Mouse (Mus musculus): ENCODE results near the gene Amotl1.

The Amotl1 gene

DNA sequence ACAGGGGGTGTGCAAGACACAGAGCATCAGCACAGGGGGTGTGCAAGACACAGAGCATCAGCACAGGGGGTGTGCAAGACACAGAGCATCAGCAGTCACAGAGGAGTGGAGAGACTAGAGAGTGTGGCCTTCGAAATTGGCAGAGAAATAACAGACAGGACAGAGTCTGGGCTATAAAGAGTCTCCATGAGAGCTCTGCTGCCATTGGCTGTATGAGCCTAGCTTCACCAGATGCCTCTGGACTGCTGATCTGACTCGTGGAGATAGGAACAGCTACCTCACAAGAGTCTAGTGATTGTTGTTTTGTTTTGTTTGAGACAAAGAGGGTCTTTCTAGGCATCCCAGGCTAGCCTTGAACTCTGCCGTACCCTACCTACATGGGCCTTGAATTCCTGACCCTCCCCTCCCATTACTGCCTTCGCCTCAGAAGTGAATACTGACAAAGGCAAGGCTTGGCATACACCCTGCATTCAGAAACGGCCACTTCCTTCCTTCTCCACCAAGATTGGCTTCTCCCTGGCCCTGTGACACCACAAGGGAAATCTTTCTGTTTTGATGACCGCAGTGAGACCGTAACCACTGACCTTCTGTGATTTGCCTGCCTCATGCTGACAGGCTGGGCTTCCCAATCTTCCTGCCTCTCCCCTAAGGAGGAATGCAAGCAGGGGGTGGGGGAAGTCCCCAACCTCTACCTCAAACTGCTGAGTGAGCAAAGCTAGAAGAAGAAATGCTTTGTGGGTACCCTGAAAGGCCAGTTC, 3.4 kb downstream of the Amotl1 start:
- no peak for DNase-seq

DNA sequence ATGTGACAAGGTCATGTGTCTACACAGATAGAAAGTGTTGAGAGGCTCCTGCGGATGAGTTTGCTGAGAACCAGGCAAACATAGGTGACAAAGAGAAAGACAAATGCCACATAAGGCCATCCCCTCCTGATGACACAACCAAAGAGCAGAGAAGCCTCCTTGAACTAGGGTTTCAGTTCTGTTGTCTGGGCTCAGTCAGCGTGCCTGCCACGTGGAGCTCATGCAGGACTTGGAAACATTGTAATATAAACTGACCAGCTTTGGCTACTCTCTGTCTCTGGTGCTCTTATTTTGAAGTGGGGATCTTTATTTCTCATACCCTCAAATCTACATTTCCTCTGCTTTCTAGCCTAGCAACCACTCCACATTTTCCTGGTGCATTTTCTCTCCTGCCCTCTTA, 8.6 kb downstream of the Amotl1 start:
- no peak for DNase-seq

DNA sequence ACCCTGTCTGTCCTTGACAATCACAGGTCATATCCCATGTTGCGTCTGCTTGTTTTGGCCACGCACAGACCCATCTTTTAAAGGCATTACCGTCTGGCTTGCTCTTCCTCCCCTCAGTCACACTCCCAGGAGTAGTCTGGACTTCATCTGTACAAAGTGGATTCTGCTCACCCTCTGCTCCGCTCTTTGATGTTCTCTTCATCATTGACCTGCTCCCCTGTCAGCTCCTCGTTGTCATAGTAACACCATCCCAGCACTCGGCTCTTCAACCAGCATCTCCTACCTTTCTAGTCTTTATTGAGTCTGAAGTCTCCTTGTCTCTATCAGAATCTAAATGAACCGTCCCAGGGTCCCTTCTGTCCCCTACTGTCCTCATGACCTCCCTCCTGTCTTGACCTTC, 9.3 kb downstream of the Amotl1 start:
- DNase-seq = no peak

DNA sequence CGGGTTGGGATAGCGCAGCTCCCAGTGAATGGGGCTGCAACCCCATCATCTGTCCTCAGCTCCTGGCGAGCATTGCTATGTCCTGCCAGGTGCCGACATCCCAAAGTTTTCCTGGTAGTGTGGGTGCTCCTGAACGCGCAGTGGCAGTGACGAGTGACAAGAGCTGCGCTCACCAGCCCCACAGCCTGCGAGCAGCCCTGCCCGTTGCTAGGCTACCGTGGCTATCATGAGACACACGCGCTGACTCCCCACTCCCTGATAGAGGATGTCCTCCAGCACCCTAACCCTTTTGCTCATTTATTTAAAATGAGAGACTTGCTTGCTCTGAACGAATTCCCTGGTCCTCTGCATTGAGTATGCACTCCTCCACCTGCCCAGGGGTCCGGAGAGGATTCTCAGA, 10.7 kb downstream of the Amotl1 start:
- peak; percentile 57 for DNase-seq

DNA sequence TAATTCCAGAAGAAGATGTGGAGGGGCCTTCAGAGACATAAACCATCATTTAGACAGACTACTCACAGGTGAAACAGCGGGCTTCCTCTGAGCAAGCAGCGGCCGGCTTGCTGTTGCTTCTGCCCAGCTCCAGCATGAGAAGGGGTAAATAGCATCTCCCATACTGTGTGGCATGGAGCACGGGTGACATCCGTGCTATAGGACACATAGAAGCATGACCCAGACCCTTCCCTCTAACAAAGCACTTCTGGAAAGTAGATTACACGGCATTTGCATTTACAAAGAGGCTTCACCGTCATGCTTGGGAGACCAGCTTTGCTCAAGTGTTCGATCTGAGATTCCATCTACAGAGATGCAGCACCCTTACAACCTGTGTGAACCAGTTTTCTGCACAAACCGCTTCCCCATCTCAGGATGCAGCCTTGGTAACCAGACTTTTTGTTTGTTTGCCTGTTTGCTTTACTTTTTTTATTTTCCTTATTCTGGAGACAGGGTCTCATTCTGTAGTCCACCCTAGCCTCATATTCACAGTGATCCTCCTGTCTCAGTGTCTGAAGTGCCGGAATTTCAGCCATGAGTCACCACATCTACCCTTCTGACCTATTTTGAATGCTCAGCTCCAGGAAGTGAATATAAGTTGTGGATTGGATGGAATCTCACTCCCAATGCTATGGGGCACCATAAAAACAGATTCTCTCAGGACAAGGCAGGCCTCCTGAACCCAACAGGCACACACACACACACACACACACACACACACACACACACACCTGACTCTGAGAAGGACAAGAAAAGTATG, 12.3 kb downstream of the Amotl1 start:
- no peak for DNase-seq

DNA sequence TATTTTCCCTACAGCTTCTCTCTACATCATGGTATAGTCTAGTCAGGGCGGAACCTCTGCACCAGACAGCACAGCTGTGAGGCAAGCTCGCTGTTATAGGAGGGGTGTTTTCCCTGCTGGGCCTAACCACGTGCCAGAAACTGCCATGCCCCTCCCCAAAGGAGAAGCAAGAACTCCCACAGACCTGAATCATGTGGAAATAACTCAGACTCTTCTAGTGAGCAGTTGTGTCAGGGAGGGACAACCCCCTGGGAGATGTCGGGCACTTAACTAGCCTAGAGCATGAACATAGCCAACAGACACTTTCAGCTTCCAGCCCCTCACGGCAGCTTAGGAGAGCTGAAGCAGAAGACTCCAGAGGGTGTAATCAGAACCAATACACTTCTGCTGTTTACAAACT, 13.1 kb downstream of the Amotl1 start:
- DNase-seq = peak; percentile 40

DNA sequence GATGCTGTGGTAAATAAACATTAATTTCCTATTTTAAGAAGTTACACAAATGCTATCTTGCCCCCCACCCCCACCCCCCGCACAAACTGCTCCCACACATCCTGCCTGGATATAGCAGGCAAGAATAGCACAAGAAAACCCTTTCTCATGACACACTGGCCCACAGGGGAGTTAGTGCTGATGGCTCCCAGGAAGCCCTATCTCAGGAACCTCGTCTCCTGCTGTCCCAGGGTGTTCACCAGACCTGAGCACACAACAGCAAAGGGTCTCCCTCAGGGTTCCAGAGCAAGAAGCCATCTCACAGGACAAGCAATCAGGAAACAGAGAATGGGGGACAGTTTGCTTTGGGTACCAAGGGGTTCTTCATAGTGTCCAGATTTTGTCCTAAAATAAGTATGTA, 17.3 kb downstream of the Amotl1 start:
- no peak for DNase-seq

DNA sequence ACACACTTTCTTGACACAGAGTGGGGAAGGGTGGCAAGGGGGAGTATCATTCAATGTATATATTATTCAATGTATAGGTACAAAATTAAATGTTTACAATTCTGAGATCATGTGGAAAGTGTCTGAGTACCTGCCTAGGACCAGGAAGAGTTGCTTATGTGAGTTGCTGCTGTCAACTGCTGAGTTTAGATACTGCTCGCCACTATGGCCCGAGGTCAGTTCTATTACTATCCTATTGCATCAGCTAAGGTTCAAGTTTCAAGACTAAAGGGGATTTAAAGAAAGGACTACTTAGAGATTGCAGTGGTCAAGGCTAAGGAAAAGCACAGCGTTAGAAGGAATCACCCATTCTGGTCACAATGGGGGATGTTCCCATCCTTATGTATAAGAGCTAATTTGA, 18.9 kb downstream of the Amotl1 start:
- DNase-seq = no peak

DNA sequence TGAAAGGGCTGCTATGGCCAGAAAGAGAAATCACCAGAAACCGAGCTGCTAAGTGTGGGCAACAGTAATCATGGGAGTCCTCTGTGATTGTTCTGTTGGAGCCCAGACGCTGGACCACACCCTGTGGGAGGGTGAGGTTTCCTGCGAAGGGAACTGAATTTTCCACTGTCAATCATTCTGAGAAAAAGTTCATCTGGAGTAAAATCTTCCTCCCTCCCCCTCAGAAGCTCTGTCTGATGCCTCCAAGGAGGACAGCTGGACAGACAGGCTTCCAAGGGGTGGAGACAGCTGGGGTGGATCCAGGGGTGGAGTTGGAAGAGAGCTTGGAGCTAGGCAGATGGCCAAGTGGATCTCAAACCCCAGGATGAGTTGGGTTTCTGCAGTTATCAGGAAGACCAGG, 19.8 kb downstream of the Amotl1 start:
- DNase-seq = no peak

DNA sequence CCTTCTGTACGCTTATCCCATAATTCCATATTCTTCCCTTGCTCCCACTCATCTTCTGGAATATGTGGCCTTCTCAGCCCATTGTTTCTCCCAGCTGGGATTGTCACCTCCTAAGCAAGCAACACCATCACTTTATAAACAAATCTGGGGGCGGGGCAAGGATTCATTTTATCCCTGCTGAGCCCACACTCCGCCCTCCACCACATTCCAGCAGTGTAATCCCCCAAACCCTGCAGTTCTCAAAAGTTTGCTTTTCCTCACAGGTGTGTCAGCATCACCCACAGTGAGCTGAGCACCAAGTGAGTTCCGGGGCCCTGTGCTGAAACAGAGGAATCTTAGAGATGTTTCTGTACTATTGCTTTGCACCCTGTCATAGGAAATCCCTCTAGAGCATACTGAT, 20.9 kb downstream of the Amotl1 start:
- no peak for DNase-seq

DNA sequence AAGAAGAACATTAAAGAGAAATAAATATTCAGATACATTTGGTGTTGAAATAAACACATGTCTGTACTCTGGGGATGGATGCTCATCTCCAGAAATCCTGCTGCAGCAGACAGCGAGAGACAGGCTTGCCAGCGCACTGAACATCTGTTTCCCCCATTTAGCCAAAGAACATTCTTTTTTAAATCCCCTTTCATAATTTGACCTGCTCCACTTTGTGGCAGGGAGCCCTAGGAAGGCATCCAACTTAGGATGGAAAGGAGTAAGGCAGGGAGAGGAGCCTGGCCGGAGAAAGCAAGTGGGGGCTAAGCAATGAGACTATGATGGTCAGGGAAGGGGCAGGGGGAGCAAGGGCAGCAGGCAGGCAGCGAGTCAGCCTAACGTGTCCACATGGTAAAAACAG, 21.6 kb downstream of the Amotl1 start:
- DNase-seq = no peak

DNA sequence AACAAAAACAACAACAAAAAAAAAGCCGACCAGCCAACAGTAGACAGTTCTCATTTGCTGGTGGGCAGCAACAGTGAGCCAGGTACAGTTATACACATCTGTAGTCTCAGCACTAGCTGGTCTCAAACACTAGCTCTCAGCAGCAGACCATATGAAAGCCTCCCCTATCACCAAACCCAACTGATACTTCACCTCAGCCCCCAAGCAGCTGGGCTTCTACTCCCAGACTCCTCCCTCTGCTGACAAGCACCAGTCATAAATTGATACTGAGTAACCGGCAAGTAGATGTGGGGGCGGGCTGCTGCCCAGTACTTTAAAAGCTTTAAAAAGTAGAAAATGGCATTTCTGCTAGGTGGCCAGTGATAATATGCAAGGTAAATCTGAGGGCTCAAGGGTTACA, 22.0 kb downstream of the Amotl1 start:
- no peak for DNase-seq

DNA sequence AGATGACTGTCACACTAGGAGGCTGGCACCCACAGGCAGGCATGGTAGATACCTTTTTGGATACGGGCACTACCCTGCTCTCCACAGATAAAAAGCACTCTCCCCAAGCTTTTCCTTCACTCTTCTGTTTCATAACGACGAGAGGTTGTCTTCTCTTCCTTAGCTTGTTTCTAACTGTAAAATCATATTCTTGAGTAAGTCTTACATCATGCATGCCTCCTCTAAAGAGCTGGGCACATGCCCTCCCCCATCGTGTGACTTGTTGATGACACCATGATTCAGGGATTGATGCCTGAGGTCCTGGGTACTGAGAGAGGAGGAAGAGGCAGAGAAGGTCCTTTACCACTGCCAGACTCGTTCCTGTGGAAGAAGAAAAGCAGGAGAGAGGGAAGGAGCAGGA, 24.7 kb downstream of the Amotl1 start:
- no peak for DNase-seq

DNA sequence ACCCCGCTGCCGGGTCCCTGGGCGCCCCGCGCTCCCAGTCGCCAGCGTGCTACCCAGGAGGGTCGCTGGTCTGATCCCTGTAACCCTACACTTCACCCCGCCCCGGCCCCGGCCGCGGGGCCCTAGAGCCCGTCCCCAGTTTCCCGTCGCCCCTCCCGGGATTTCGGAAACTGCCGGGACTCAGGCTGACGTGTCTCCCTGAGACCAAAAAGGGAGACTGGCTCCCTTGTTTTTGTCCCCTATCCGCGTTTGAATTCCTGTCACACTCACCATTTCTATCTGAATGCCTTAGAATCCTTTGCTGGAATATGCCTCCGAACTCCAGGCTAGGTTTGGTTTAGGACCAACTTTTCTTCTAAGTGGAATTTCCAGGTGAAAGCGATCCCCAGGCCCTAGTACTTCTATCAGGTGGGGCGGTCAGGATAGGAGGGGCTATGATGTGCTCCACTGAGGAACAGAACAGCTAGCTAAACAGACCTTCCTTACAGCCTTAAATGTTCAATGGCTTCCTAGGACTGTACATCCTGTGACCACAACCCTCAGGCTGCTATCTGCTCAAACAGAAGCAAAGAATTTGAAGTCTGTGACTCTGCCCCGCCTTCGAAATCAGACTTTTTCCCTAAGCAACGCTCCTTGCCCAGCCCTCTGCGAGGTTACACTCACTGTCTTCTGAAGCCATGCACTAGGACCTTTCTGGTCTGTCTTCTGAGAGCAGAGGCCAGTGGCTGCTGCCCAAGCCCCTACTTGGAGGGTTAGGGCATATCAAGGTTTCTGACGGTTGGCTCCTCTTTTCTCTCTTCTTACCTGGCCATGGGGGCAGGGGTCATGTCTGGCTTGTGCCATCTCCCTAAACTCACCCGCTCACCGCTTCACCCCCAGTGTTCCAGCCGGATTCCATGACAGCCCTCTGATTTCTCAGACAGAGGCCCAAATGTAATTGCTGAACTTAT, 29.6 kb downstream of the Amotl1 start:
- DNase-seq = peak; percentile 78

DNA sequence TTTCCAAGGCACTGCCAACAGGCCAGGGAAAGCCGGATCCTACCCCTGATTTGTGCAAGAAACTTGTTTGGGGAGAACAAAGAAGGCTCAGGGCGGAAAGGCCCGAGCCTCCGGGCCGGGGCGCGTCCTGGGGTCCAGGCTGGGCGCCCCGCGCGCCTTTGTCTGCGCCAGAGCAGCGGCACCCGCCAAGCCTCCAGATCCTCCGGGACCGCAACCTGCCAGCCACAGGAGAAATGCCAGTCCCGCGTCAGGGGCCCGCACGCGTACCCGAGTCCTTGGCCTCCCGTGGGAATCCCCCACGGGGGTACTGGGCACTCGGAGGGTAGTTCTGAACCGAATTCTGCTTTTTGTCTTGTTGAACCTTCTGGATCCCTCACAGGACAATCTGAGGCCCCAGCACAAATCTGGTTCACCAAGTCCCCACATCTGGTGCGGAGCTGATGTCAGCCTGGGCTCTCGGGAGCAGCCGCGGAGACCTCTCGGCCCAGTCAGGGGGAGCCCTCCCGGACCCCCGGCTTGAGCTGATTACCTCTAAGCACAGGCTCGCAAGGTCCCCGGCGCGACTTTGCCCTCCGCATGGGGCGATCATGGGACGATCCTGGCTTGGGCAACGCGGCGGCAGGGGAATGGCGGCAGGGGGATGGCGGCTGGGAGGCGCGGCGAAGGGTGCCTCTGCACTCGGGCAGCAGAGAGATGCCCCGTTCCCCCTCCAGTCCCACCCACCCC, 30.5 kb downstream of the Amotl1 start:
- DNase-seq = peak; percentile 71

DNA sequence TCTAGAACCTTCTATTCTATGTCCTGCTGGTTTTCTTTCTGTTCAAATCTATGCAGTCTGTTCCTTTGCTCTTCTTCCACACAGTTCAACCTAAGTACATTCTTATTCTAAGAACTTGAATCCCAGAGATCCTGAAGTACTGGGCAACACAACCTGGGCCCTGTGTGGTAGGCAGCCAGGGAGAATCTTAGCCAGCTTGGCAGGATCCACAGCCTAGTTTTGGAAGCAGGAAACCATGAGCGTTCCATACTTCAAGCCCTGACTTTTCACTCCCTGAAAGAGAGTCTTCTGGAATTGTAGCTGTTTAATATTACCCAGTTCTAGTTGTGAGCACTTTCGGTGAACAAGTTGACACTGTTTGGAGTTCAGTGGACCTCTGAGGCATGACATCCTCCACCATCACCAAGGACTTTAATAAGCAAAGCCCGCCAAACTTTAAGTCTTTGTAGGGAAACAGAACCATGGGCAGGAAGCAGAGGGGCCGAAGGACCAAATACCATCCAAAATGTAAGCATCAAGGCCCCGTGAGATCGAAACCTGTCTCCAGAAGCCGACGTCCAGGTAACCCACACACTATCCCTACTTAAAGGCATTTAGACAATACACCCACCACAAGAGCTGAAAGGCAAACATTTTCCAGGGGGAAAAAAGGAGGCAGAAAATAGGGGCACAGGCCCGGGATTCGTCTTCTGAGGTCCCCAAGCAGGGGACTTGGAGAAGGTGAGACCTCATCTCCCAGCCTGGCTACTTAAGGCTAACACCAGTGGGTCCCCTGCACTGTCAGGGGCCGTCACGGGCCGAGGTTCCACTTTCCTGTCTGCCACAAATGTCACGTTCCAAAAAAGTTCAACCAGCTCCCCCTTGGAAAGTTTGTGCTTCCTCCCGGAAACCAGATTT, 31.3 kb downstream of the Amotl1 start:
- DNase-seq = peak; percentile 15

DNA sequence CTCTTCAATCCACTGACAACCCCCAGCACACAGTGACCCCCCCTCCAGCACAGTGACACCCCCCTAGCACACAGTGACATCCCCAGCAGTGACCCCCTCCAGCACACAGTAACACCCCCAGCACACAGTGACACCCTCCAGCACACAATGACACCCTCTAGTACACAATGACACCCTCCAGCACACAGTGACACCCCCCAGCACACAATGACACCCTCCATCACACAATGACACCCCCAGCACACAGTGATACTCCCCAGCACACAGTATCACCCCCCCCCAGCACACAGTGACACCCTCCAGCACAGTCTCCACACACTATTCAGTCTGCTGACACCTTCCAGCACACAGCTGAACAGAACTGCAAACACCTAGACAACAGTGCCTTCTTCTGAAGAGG, 32.3 kb downstream of the Amotl1 start:
- DNase-seq = peak; percentile 16

DNA sequence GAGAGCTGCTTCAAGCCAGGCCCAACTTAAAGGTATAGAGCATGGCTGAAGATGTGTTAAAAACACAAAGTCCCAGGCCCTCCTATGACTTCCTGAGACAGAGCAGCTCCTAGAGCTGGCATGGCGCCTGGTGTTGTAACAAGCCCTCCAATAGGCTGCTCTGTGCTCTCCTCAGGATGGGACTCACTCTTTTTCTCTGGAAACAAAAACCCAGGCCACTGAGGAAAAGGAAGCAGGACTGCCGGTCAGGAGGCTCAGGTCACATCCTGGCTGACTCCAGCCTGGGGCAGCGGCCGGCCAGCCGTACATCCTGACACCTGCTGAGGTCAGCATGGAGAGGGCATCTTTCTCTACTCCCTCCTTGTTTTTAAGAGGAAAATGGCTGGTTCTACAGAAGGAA, 36.3 kb downstream of the Amotl1 start:
- no peak for DNase-seq

DNA sequence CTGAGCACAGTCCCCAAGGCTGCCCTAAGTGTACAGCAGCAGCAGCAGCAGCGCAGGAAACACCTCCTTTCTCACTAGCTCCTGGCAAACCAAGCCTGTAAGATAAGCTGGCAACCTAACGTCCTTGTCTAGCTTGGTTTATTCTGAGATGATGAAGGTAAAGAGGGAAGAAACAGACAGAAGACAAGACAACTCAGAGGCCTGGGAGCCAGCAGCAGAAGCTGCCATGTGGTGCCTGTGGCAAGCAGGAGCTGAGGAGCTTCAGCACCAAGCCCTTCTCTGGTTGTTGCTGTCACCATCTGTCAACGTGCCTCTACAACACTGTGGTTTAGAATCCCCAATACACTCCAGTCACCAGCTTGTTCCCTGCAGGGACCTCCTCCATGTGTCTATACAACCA, 37.4 kb downstream of the Amotl1 start:
- peak; percentile 42 for DNase-seq

DNA sequence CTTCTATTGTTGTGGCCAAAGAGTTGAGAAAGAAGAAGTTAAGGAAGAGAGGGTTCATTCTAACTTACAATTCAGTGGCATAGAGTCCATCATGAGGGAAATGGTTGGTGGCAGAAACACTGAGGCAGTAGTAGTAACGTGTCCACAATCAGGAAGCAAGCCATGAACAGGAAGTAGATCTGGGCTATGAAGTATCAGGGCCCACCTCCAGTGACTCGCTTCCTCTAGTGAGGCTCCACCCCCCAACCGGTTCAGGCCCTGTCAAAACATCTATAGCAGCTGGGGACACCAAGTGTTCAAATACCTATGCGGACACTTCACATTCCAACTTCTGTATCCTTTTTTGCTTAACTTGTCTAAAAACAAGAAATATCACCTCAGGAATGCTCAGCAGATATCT, 38.9 kb downstream of the Amotl1 start:
- no peak for DNase-seq

DNA sequence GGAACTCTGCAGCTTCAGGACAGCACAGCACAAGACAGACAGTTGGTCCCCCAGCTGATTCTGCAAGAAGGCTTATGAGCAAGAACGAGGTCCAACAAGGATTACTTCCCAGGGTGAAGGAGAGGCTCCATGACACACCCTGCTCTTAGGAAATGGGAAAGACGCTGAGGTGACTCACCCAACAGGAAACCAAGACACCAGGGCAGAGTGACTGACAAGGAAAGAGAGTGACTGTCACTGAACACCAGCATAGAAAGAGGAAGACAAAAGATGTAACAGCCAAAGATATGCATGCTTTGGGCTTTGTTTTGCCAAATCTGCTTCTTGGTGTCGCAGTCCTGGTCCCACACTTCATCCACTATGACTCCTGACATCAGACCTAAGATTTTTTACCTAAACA, 40.5 kb downstream of the Amotl1 start:
- no peak for DNase-seq

DNA sequence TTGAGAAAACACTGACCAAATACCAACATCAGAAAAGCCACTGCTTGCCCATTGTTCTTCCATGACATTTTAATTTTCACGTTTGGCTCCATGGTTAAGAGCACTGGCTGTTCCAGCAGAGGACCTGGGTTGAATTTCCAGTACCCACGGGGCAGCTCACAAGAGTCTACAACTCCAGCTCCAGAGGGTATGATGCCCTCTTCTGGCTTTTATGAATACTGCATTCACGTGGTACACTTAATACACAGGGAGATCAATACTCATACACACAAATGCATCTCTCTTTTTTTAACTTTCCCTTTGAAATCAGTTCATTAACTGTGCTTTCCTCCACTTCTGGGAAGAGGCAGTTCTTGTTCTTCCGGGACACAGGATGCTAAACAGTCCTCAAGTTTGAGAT, 41.4 kb downstream of the Amotl1 start:
- DNase-seq = no peak
